Mouse (Mus musculus) bone marrow macrophage, adult 2 months (primary cell): ENCODE results near the gene Gm11037.

Experiments used
- CTCF ChIP-seq: IDR thresholded peaks from 2 replicates; pipeline ENCODE4 v1.5.1; 2012; ENCODE audit warnings: low read depth, mild to moderate bottlenecking, low read length, moderate library complexity
- POLR2A ChIP-seq: IDR thresholded peaks from 2 replicates; pipeline ENCODE4 v1.6.1; 2012; ENCODE audit warnings: mild to moderate bottlenecking, low read depth, low read length, borderline replicate concordance

GRCm38 (mm10) chr2:131145121-131145520, 11.8 kb downstream of the Gm11037 start:
- TF ChIP-seq CTCF (no peak), POLR2A (no peak)
